Mouse (Mus musculus): ENCODE results near the gene Shank1.

DNA sequence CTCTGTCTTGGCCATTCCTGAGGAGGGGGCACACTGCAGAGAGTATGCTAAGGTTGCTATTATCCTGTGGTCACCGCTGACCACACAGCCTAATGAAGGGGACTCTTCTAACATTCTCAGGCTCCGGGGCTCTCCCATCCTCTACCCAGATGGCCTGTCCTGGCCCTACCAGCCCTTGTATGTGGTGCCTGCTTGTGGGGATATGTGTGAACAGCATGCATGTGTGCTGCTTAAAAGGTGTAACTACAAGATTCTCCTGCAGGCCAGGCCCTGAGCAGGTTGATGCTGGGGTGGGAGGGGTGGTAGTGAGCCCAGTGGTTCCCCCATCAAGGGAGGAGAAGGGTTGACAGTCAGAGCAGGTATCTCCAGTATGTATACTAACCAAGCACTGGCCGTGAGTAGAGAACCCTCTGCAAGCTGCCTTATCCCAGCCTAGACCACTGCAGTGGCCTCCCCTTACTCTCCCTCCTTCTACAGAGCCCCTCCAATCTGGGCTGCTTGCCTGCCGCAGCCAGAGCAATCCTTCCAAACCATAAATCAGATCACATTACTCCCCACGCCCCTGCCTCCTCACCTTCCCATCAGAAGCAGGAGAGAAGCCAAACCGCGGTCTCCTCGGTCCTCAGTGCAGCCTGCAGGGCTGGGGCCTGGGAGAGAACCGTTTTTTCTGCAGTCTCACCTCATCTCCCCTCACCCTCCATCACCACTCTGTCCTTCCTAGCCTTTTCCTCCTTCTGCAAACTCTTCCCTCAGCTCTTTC is 2.6 kb upstream of the Shank1 start:
- TF ChIP-seq EP300 (optimal IDR thresholded peaks at IDR 0.05) = no peak
- peak; percentile 48 for TF ChIP-seq CTCF (IDR thresholded peaks at IDR 0.05; ENCODE audit: low read depth)
